Mouse (Mus musculus) mature B cell (primary cell): Measurements from ENCODE around the gene Smoc1.

Experiments
- in situ Hi-C: fragments of 300-500 bp; cut with MboI; formaldehyde crosslinking; loops from 2 replicates; pipeline ENCODE4 v1.14.3; 2019

Smoc1 gene

GRCm38 (mm10) chr12:81026277-81026994 lies at the start of gene Smoc1:
Gene Smoc1 (plus strand): TSS chr12:81026808.
- in situ Hi-C loops = no loop called here

GRCm38 (mm10) chr12:80982326-80982725 lies 44.3 kb upstream of the Smoc1 start:
- in situ Hi-C loops = loop anchor here (25.0 kb wide), 1 partner anchor 430 kb away; the partner anchor contains the start of gene Adam4

- in situ Hi-C loops = loop anchor here (25.0 kb wide), 1 partner anchor 429 kb away; the partner anchor contains the start of gene Adam4
Measured at GRCm38 (mm10) chr12:80983695-80984094, 42.9 kb upstream of the Smoc1 start.

- in situ Hi-C loops = loop anchor here (25.0 kb wide), 1 partner anchor 426 kb away; the partner anchor contains the start of gene Adam4
Measured at GRCm38 (mm10) chr12:80986628-80987027, 40.0 kb upstream of the Smoc1 start.

GRCm38 (mm10) chr12:80988286-80988685 lies 38.3 kb upstream of the Smoc1 start:
- in situ Hi-C loops = loop anchor here (25.0 kb wide), 1 partner anchor 424 kb away; the partner anchor contains the start of gene Adam4

- in situ Hi-C loops = loop anchor here (25.0 kb wide), 1 partner anchor 421 kb away; the partner anchor contains the start of gene Adam4
Measured at GRCm38 (mm10) chr12:80990901-80991445, 35.6 kb upstream of the Smoc1 start.

GRCm38 (mm10) chr12:80991806-80992205 lies 34.8 kb upstream of the Smoc1 start:
- in situ Hi-C loops = loop anchor here (25.0 kb wide), 1 partner anchor 420 kb away; the partner anchor contains the start of gene Adam4

- in situ Hi-C loops = loop anchor here (25.0 kb wide), 1 partner anchor 420 kb away; the partner anchor contains the start of gene Adam4
Measured at GRCm38 (mm10) chr12:80992540-80993122, 34.0 kb upstream of the Smoc1 start.

- in situ Hi-C loops = loop anchor here (25.0 kb wide), 1 partner anchor 419 kb away; the partner anchor contains the start of gene Adam4
Measured at GRCm38 (mm10) chr12:80993773-80994172, 32.8 kb upstream of the Smoc1 start.

GRCm38 (mm10) chr12:80995326-80995725 lies 31.3 kb upstream of the Smoc1 start:
- in situ Hi-C loops = loop anchor here (25.0 kb wide), 1 partner anchor 417 kb away; the partner anchor contains the start of gene Adam4

GRCm38 (mm10) chr12:80997652-80998051 lies 29.0 kb upstream of the Smoc1 start:
- in situ Hi-C loops = loop anchor here (25.0 kb wide), 1 partner anchor 415 kb away; the partner anchor contains the start of gene Adam4

GRCm38 (mm10) chr12:80998528-80999221 lies 27.9 kb upstream of the Smoc1 start:
- in situ Hi-C loops = loop anchor here (25.0 kb wide), 1 partner anchor 414 kb away; the partner anchor contains the start of gene Adam4

GRCm38 (mm10) chr12:81000924-81001323 lies 25.7 kb upstream of the Smoc1 start:
- in situ Hi-C loops = no loop called here

GRCm38 (mm10) chr12:81002841-81003635 lies 23.6 kb upstream of the Smoc1 start:
- in situ Hi-C loops = no loop called here

GRCm38 (mm10) chr12:81009813-81010212 lies 16.8 kb upstream of the Smoc1 start:
- in situ Hi-C loops = no loop called here

- in situ Hi-C loops = no loop called here
Measured at GRCm38 (mm10) chr12:81011994-81012393, 14.6 kb upstream of the Smoc1 start.

GRCm38 (mm10) chr12:81013496-81013895 lies 13.1 kb upstream of the Smoc1 start:
- in situ Hi-C loops = no loop called here

- in situ Hi-C loops = no loop called here
Measured at GRCm38 (mm10) chr12:81017624-81018023, 9.0 kb upstream of the Smoc1 start.

GRCm38 (mm10) chr12:81018516-81019279 lies 7.9 kb upstream of the Smoc1 start:
- in situ Hi-C loops = no loop called here
